Mouse (Mus musculus): Measurements from ENCODE around the gene Hscb. TPM values are rescaled to one million over a fixed set of nuclear protein-coding genes. Genes with fewer than 3 reads are reported as not detected.
"Not testable (repeated sequence)": the region's sequence is repeated elsewhere in the genome, so short reads cannot be mapped to it uniquely, and the experiment has no call there.

Hscb gene
- polyA plus RNA-seq, 1 experiment = 24.4 TPM

DNA sequence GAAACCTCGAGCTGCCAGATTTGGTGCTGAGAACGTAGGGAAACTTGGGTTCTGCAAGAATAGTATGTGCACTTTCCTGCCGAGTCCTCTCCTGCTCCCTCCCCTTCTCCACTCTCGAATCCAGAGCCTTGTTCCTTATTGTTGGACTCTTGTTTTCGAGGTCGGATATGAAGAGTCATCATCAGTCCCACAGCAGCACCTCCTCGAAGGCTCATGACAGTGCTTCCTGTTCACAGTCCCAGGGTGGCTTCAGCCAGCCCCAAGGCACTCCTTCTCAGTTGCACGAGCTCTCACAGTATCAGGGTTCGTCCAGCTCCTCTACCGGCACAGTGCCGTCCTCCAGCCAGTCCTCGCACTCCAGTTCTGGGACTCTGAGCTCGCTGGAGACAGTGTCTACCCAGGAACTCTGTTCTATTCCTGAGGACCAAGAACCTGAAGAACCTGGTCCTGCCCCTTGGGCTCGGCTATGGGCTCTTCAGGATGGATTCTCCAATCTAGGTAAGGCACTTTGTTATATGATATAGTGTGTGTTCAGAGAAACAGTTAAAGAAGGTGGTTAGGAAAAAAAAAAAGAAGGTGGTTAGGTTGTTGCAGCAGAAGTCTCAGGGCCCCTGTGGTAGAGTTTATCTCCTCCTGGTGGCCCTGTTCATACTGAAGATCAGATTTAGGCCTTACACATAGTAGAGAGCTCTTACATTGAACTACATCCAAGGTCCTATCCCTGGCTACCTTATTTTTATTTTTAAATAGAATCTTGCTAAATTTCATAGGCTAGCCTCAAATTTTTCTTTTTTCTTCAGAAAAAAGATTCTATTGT lies 1.7 kb upstream of the Hscb start:
- TF ChIP-seq POLR2A (IDR thresholded peaks at IDR 0.05; ENCODE audit: borderline replicate concordance, insufficient read depth, low read length) = no peak
- no peak for TF ChIP-seq CTCF (IDR thresholded peaks at IDR 0.05; ENCODE audit: borderline replicate concordance, insufficient read depth, low read depth, low read length)
- no peak overlapping the region for H3K27ac ChIP-seq (ENCODE audit: insufficient read depth, low read length)
- no peaks in the 10 kb centered on the region for H3K27me3 ChIP-seq (ENCODE audit: control insufficient read depth, insufficient read depth, low read length)
- peak; percentile 10 to 11 for DNase-seq
- 93% methylated on average over 14 of the region's 14 CpGs for WGBS
- H3K4me3 ChIP-seq (replicated peaks; ENCODE audit: insufficient read depth, low read depth, low read length) = no peak overlapping the region
- no peaks in the 10 kb centered on the region for H3K4me1 ChIP-seq (ENCODE audit: control insufficient read depth, insufficient read depth, low read length)

DNA sequence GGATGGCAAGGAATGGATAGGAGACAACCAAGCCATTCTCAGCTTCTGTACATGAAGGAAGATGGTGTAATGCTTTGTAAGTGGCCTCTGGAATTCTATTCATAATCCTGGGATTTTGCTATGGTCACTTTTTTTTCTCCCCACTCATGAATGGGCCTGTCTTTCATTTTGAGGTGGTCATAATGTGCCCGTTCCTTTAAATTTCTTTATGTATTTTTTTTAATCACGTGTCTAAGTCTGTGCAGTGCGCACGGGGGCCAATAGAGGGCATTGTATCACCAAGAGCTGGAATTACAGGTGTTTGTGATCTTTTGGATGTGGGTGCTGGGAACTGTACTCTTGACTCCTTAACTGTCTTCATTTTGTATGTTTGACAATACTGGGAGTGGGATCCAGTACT lies 888 bp upstream of the Hscb start:
- peak; percentile 46; the same call in 1 of the 2 replicates for TF ChIP-seq CTCF (IDR thresholded peaks at IDR 0.05; ENCODE audit: borderline replicate concordance, insufficient read depth, low read depth, low read length)
- no peak for TF ChIP-seq POLR2A (IDR thresholded peaks at IDR 0.05; ENCODE audit: borderline replicate concordance, insufficient read depth, low read length)
- WGBS = 8% methylated on average over 4 of the region's 4 CpGs
- Histone ChIP-seq H3K4me1 (ENCODE audit: control insufficient read depth, insufficient read depth, low read length) (no peaks in the 10 kb centered on the region), H3K27me3 (ENCODE audit: control insufficient read depth, insufficient read depth, low read length) (no peaks in the 10 kb centered on the region), H3K27ac (ENCODE audit: insufficient read depth, low read length) (no peak overlapping the region), H3K4me3 (replicated peaks; ENCODE audit: insufficient read depth, low read depth, low read length) (peak overlapping the region; percentile 77)
- peak; percentile 43 to 48 for DNase-seq

DNA sequence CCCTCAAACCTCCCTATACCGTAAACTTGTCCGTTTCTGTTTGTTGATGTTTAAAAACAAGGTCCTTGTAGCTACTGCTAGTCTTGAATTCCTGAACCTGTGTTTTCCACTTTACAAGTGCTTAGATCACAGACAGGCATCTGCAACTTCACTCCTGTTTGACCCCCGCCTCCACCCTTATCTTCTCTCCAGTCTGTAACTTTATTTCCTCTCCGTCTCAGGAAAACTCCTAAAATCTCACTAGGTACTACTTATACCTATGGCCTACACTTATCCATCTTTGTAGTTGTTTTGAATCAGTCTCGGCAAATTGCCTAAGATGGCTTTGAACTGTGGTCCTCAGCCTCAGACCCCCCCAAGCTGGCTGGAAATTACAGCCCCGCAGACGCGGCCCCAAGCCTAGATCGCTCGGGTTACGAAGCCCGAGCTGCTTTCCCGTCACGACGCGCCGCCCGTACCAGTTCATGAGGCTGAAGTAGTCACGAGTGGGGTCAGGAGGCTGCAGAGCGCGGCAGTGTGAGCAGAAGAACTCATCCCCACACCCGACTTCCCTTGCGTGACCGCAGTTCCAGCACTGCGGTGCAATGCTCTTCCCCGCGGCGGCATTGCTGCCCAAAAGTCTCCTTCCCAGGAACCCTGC lies 419 bp downstream of the Hscb start:
- no peaks in the 10 kb centered on the region for H3K4me1 ChIP-seq (ENCODE audit: control insufficient read depth, insufficient read depth, low read length)
- H3K27me3 ChIP-seq (ENCODE audit: control insufficient read depth, insufficient read depth, low read length) = no peaks in the 10 kb centered on the region
- peak overlapping the region; percentile 85 for H3K4me3 ChIP-seq (replicated peaks; ENCODE audit: insufficient read depth, low read depth, low read length)
- 8% methylated on average over 28 of the region's 28 CpGs for WGBS
- TF ChIP-seq CTCF (IDR thresholded peaks at IDR 0.05; ENCODE audit: borderline replicate concordance, insufficient read depth, low read depth, low read length) (no peak), POLR2A (IDR thresholded peaks at IDR 0.05; ENCODE audit: borderline replicate concordance, insufficient read depth, low read length) (no peak)
- DNase-seq = no peak
- peak overlapping the region; percentile 95 for H3K27ac ChIP-seq (ENCODE audit: insufficient read depth, low read length)

DNA sequence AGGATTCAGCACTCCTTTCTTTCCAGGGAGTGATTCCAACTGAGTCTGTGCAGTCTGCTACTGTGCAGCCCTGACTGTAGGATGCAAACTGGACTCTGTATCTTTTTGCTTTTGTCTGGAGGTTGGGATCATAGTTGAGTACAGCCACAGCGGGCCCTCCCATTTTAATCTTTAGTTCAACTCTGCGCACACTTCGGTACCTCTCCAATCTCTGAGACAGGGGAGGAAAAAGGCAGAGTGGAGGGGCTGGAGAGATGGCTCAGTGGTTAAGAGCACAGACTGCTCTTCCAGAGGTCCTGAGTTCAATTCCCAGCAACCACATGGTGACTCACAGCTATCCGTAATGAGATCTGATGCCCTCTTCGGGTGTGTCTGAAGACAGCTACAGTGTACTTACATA lies 1.6 kb downstream of the Hscb start:
- WGBS = 97% methylated on average over 5 of the region's 5 CpGs
- H3K27ac ChIP-seq (ENCODE audit: insufficient read depth, low read length); H3K4me3 ChIP-seq (replicated peaks; ENCODE audit: insufficient read depth, low read depth, low read length); H3K27me3 ChIP-seq (ENCODE audit: control insufficient read depth, insufficient read depth, low read length); H3K4me1 ChIP-seq (ENCODE audit: control insufficient read depth, insufficient read depth, low read length); DNase-seq: not testable (repeated sequence)

DNA sequence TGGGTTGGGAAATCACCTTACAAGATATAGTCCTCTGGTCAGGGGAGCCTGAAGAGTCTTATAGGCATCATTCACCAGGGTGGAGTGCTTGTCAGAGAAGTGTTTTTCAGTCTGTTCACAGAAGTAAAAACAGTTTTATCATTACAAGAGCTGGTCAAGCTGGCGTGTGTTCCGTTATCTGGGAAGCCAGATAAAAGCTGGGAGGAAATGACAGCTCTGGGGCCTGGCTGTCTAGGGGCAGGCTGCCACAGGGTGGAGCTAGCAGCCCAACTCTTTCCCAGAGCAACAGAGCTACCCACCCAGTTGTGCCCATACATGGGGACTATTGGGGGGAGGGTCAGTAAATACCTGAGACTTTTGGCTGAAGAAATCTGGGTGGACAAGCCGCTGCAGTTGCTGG lies 3.6 kb downstream of the Hscb start:
- no peak for TF ChIP-seq POLR2A (IDR thresholded peaks at IDR 0.05; ENCODE audit: borderline replicate concordance, insufficient read depth, low read length)
- TF ChIP-seq CTCF (IDR thresholded peaks at IDR 0.05; ENCODE audit: borderline replicate concordance, insufficient read depth, low read depth, low read length) = peak; percentile 54
- no peaks in the 10 kb centered on the region for H3K4me1 ChIP-seq (ENCODE audit: control insufficient read depth, insufficient read depth, low read length)
- H3K27ac ChIP-seq (ENCODE audit: insufficient read depth, low read length) = no peak overlapping the region
- no peak overlapping the region for H3K4me3 ChIP-seq (replicated peaks; ENCODE audit: insufficient read depth, low read depth, low read length)
- 45% methylated on average over 3 of the region's 3 CpGs for whole genome bisulfite sequencing
- peak; percentile 27 to 31 for DNase-seq
- no peaks in the 10 kb centered on the region for H3K27me3 ChIP-seq (ENCODE audit: control insufficient read depth, insufficient read depth, low read length)

DNA sequence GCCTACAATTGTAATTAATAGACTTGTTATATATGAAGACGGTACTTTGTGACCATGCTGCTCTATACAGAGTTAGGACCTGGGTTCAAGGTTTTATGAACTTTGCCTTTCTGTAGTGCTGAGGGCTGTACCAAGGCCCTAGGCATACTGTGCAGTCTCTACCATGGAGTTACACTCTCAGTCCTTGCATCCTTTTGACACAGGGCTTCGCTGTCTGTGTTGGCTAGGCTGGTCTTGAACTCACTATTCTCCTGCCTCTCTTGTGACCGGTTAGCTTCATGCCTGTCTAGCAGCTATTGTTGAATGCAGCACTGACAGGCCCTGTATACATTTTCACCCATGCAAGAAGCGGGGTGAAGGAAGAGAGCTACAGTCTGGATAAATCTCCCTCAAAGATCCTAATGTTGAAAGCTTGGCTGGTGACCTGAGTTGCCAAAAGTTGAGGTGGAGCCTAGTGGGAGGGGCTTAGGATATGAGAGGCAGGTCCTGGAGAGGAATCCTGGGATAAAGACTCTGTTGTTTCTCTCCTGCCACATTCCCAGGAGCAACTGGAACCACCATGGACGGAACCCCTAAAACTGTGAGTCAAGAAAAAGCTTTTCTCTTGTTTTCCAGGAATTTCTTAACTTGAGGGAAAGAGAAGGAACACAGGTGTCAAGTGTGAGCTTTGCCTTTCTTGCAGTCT lies 8.4 kb downstream of the Hscb start:
- 93% methylated on average over 5 of the region's 5 CpGs for WGBS
- DNase-seq = no peak
- H3K4me1 ChIP-seq (ENCODE audit: control insufficient read depth, insufficient read depth, low read length) = no peaks in the 10 kb centered on the region

DNA sequence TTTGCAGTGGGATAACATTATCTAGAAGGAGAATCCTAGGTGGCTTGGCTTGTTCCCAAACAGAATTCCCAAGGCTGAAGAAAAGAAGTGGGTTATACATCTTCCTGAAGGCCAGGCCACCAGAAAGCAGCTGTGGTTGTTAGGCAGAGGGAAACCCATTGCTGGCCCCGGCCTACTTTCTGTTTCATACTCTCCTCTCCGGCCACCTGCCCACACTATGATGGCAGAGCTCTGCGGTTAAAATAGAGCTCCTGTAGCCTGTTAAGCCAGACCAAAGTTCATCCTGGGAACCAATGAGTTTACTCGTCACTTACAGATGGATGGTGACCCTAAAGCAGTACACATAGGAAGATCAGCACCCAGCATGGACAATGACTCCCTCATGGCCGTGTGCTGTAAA lies 12.0 kb downstream of the Hscb start:
- WGBS = 90% methylated on average over 5 of the region's 5 CpGs
- Histone ChIP-seq H3K27me3 (ENCODE audit: control insufficient read depth, insufficient read depth, low read length) (no peaks in the 10 kb centered on the region), H3K4me3 (replicated peaks; ENCODE audit: insufficient read depth, low read depth, low read length) (no peak overlapping the region), H3K4me1 (ENCODE audit: control insufficient read depth, insufficient read depth, low read length) (no peaks in the 10 kb centered on the region), H3K27ac (ENCODE audit: insufficient read depth, low read length) (no peak overlapping the region)
- DNase-seq = no peak
- no peak for TF ChIP-seq CTCF (IDR thresholded peaks at IDR 0.05; ENCODE audit: borderline replicate concordance, insufficient read depth, low read depth, low read length)
- TF ChIP-seq POLR2A (IDR thresholded peaks at IDR 0.05; ENCODE audit: borderline replicate concordance, insufficient read depth, low read length) = no peak

More for the DNA sequence above, 8.4 kb downstream of the Hscb start:
- H3K27ac ChIP-seq (ENCODE audit: insufficient read depth, low read length) = no peak overlapping the region
- no peak overlapping the region for H3K4me3 ChIP-seq (replicated peaks; ENCODE audit: insufficient read depth, low read depth, low read length)
- no peaks in the 10 kb centered on the region for H3K27me3 ChIP-seq (ENCODE audit: control insufficient read depth, insufficient read depth, low read length)
- TF ChIP-seq POLR2A (IDR thresholded peaks at IDR 0.05; ENCODE audit: borderline replicate concordance, insufficient read depth, low read length) (no peak), CTCF (IDR thresholded peaks at IDR 0.05; ENCODE audit: borderline replicate concordance, insufficient read depth, low read depth, low read length) (no peak)
